Mouse (Mus musculus) heart, postnatal 0 days (tissue): ENCODE measurements around the gene Cdh13. TPM values are rescaled to one million over a fixed set of nuclear protein-coding genes. Genes with fewer than 3 reads are reported as not detected.

Experiments
- ATAC-seq: fragments of 200-750 bp; cut with Nextera tagmentation; 2 replicates; pipeline ENCODE4 v1.8.0; 2017; ENCODE audit warnings: low read depth, moderate number of reproducible peaks, moderate library complexity; ENCODE audit not compliant: insufficient read depth
- DNase-seq: peaks from one replicate; pipeline ENCODE4 v3.0.0-alpha.2; 2016; ENCODE audit warnings: low spot score
- H3K27ac ChIP-seq: fragments of 300-500 bp; sonication (generic); 2 replicates; pipeline ENCODE4 v1.5.1; 2014; ENCODE audit warnings: low read depth, mild to moderate bottlenecking
- H3K27me3 ChIP-seq: fragments of 300-500 bp; sonication (generic); 2 replicates; pipeline ENCODE4 v1.6.1; 2014; ENCODE audit warnings: low read length, mixed read lengths; ENCODE audit not compliant: control insufficient read depth, insufficient read depth
- H3K36me3 ChIP-seq: fragments of 300-500 bp; sonication (generic); replicated peaks from 2 replicates; pipeline ENCODE4 v1.6.1; 2014; ENCODE audit warnings: low read length, mixed read lengths; ENCODE audit not compliant: control insufficient read depth, insufficient read depth
- H3K4me1 ChIP-seq: fragments of 300-500 bp; sonication (generic); 2 replicates; pipeline ENCODE4 v1.6.1; 2014; ENCODE audit warnings: antibody characterized with exemption; ENCODE audit not compliant: control insufficient read depth, insufficient read depth
- H3K4me2 ChIP-seq: fragments of 300-500 bp; sonication (generic); 2 replicates; pipeline ENCODE4 v1.6.1; 2014; ENCODE audit warnings: low read depth, mild to moderate bottlenecking, low read length, moderate library complexity
- H3K4me3 ChIP-seq: fragments of 300-500 bp; sonication (generic); 2 replicates; pipeline ENCODE4 v1.5.1; 2014; ENCODE audit warnings: low read depth, low read length
- H3K9ac ChIP-seq: fragments of 300-500 bp; sonication (generic); replicated peaks from 2 replicates; pipeline ENCODE4 v1.6.1; 2014; ENCODE audit warnings: low read depth, low read length, mixed read lengths
- H3K9me3 ChIP-seq: fragments of 300-500 bp; sonication (generic); replicated peaks from 2 replicates; pipeline ENCODE4 v1.6.1; 2016; ENCODE audit warnings: low read length; ENCODE audit not compliant: control insufficient read depth
- CTCF ChIP-seq: IDR thresholded peaks from 2 replicates; pipeline ENCODE4 v1.5.1; 2016; ENCODE audit warnings: antibody characterized with exemption, control low read depth, low read depth
- EP300 ChIP-seq: IDR thresholded peaks from 2 replicates; pipeline ENCODE4 v1.6.1; 2016; ENCODE audit warnings: antibody characterized with exemption, low read depth
- WGBS: fragments of 180-500 bp; shearing (Covaris S2); extraction: QIAGEN DNeasy Blood & Tissue Kit; methylation state at CpG from one replicate; pipeline ENCODE4 v1.1.7; 2014; 5-methylcytosine and 5-hydroxymethylcytosine counted together
- polyA plus RNA-seq: library from polyadenylated mRNA; unstranded; fragments of >200 nt; fragmentation: Nextera tagmentation; extraction: Ambion mirVana; gene quantifications from 2 replicates; pipeline ENCODE4 v1.2.1, GENCODE M21; 2015
- total RNA-seq: library from RNA; depleted of rRNA; stranded (reverse); fragments of >200 nt; gene quantifications from 2 replicates; pipeline ENCODE4 v1.2.3, GENCODE M21; 2014; ENCODE audit warnings: low replicate concordance

The Cdh13 gene
- total and polyA plus RNA-seq, 2 experiments from 2014 or later, result 109 to 136 TPM

GRCm38 (mm10) chr8:118641799-118642198 lies 358.3 kb downstream of the Cdh13 start:
- Histone ChIP-seq H3K4me3 (no peak overlapping the region), H3K4me2 (no peak overlapping the region), H3K9ac (no peak overlapping the region), H3K27me3 (no peaks in the 10 kb centered on the region), H3K9me3 (no peaks in the 10 kb centered on the region), H3K36me3 (no peaks in the 10 kb centered on the region), H3K27ac (no peak overlapping the region), H3K4me1 (no peaks in the 10 kb centered on the region)
- ATAC-seq (no peak), DNase-seq (no peak)
- WGBS, result 66% methylated on average over 4 of the region's 4 CpGs
- TF ChIP-seq CTCF (no peak), EP300 (no peak)

DNA sequence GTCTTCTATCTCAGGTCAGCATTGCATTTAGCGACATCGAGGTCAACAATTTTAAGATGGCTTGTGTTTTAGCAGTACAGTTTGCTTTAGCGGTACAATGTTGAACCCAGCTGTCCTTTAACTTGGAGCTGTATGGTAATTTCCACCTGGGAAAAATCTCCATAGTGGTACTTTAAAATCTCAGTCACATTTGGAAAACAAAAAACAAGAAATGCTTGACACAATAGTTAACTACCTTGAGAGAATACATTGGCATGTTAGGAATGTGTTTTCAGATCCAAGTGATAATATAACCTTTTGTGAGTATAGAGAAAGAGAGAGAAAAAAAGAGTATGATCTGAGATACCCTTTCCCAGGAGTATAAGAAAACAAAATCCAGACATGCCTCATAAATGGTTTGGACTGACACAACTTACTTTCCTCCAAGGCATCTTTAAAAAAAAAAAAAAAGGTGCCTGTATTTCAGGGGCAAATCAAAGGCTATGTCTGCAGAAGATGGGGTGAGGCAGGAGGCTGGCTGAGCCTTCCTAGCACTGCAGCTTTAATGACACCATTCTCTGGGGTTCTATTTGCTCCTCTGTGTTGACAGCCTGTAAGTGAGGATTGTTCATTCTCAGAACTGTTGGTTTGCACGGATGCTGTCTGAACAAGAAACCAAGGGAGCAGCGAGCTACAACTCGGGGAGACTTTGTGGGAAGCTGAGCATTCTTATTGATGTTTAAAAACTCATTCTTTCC lies 365.4 kb downstream of the Cdh13 start:
- WGBS, result 66% methylated on average over 6 of the region's 6 CpGs
- no peak for ATAC-seq

GRCm38 (mm10) chr8:118649981-118650380 lies 366.4 kb downstream of the Cdh13 start:
- no peaks in the 10 kb centered on the region for H3K27me3 ChIP-seq
- 84% methylated on average over 4 of the region's 4 CpGs for WGBS
- peaks cover 9% of the 10 kb centered on the region for H3K4me1 ChIP-seq
- no peak for DNase-seq
- no peak overlapping the region for H3K4me3 ChIP-seq
- no peak for ATAC-seq
- H3K27ac ChIP-seq, result no peak overlapping the region
- H3K4me2 ChIP-seq, result no peak overlapping the region
- H3K9me3 ChIP-seq, result no peaks in the 10 kb centered on the region
- H3K36me3 ChIP-seq, result no peaks in the 10 kb centered on the region
- TF ChIP-seq CTCF (no peak), EP300 (no peak)
- no peak overlapping the region for H3K9ac ChIP-seq

More for the DNA sequence above, 365.4 kb downstream of the Cdh13 start:
- Histone ChIP-seq H3K27me3 (no peaks in the 10 kb centered on the region), H3K4me3 (no peak overlapping the region), H3K4me2 (no peak overlapping the region), H3K9me3 (no peaks in the 10 kb centered on the region), H3K4me1 (0 out of 2 replicates have a peak, but pooled peaks cover 2% of the 10 kb centered on the region), H3K36me3 (no peaks in the 10 kb centered on the region), H3K9ac (no peak overlapping the region), H3K27ac (no peak overlapping the region)
- DNase-seq, result no peak
- no peak for TF ChIP-seq CTCF
- TF ChIP-seq EP300, result no peak

DNA sequence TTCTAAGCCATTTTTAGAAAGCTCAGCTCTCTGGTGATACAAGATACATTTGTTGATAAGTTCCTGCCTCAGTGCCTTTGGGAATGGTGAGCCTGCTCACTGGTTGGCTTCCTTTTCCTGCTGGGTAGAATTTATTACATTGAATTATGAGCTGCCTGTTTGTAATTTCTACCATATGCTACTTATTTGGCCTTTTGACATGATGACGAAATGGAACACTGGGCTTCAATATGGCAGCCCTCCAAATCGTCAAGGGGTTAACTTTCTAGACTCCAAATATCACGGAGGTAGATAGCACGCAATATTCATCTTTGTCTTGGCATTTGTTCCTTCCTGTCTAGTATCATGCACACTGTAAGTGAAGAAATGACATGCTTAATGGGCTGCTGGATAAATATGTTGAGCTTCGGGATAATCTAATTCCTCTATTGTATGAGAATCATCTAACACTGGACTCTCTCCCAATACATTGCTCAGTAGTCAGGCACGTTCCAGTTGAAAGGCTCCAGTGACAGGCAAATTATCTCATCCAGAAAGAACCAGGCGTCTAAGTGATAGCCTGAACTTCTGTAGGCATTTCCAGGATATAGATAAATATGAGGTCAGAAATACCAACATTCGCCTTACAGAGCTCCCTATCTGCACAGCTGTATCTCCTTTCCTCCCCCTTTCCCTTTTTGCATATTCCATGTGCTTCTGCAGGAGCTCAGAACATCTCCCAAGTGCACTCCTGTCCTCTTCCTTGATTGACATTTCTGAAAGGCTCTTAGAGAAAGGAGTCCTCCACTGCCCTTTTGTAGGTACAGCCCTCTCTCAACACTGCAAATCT lies 378.7 kb downstream of the Cdh13 start:
- H3K27ac ChIP-seq, result no peak overlapping the region
- H3K4me2 ChIP-seq, result no peak overlapping the region
- ATAC-seq (no peak), DNase-seq (no peak)
- no peak for TF ChIP-seq CTCF
- TF ChIP-seq EP300, result no peak
- H3K4me1 ChIP-seq, result peaks cover 8% of the 10 kb centered on the region; the same call in 1 of the 2 replicates
- H3K4me3 ChIP-seq, result no peak overlapping the region
- H3K9ac ChIP-seq, result no peak overlapping the region
- H3K9me3 ChIP-seq, result peaks cover 8% of the 10 kb centered on the region; the same call in 1 of the 2 replicates
- H3K36me3 ChIP-seq, result no peaks in the 10 kb centered on the region
- 22% methylated on average over 8 of the region's 8 CpGs for WGBS
- no peaks in the 10 kb centered on the region for H3K27me3 ChIP-seq

- DNase-seq (no peak), ATAC-seq (no peak)
- H3K4me3 ChIP-seq, result no peak overlapping the region
- no peak overlapping the region for H3K4me2 ChIP-seq
- H3K9ac ChIP-seq, result no peak overlapping the region
- H3K27me3 ChIP-seq, result no peaks in the 10 kb centered on the region
- peaks cover 8% of the 10 kb centered on the region; the same call in 1 of the 2 replicates for H3K9me3 ChIP-seq
- no peaks in the 10 kb centered on the region for H3K36me3 ChIP-seq
- peaks cover 8% of the 10 kb centered on the region; the same call in 1 of the 2 replicates for H3K4me1 ChIP-seq
- TF ChIP-seq EP300 (no peak), CTCF (no peak)
- 84% methylated on average over 5 of the region's 5 CpGs for WGBS
- H3K27ac ChIP-seq, result no peak overlapping the region
Observed at GRCm38 (mm10) chr8:118665081-118665480, 381.5 kb downstream of the Cdh13 start.
